Mouse (Mus musculus) lung, embryonic 16.5 days (tissue): Measurements from ENCODE around the gene Zp1. TPM values are rescaled to one million over a fixed set of nuclear protein-coding genes. Genes with fewer than 3 reads are reported as not detected.

Experiments
- ATAC-seq: fragments of 200-750 bp; cut with Nextera tagmentation; 2 replicates; pipeline ENCODE4 v1.8.0; 2017; ENCODE audit warnings: low read depth, mild to moderate bottlenecking, moderate library complexity
- H3K27ac ChIP-seq: fragments of 300-500 bp; sonication (generic); 2 replicates; pipeline ENCODE4 v1.5.1; 2014; ENCODE audit warnings: mild to moderate bottlenecking, control low read depth, low read length
- H3K27me3 ChIP-seq: fragments of 300-500 bp; sonication (generic); 2 replicates; pipeline ENCODE4 v1.6.1; 2014; ENCODE audit warnings: low read depth, low read length, mixed read lengths; ENCODE audit not compliant: control insufficient read depth, insufficient read depth
- H3K36me3 ChIP-seq: fragments of 300-500 bp; sonication (generic); 2 replicates; pipeline ENCODE4 v1.6.1; 2014; ENCODE audit warnings: low read length; ENCODE audit not compliant: control insufficient read depth, insufficient read depth
- H3K4me1 ChIP-seq: fragments of 300-500 bp; sonication (generic); replicated peaks from 2 replicates; pipeline ENCODE4 v1.6.1; 2014; ENCODE audit warnings: low read length, mixed read lengths; ENCODE audit not compliant: control insufficient read depth, insufficient read depth
- H3K4me2 ChIP-seq: fragments of 300-500 bp; sonication (generic); 2 replicates; pipeline ENCODE4 v1.6.1; 2014; ENCODE audit warnings: low read depth, low read length, control low read depth
- H3K4me3 ChIP-seq: fragments of 300-500 bp; sonication (generic); 2 replicates; pipeline ENCODE4 v1.5.1; 2014; ENCODE audit warnings: mild to moderate bottlenecking, low read length, control low read depth
- H3K9ac ChIP-seq: fragments of 300-500 bp; sonication (generic); 2 replicates; pipeline ENCODE4 v1.6.1; 2014; ENCODE audit warnings: low read length, control low read depth
- H3K9me3 ChIP-seq: fragments of 300-500 bp; sonication (generic); 2 replicates; pipeline ENCODE4 v1.6.1; 2016; ENCODE audit warnings: low read length; ENCODE audit not compliant: control insufficient read depth
- WGBS: fragments of 180-500 bp; shearing (Covaris S2); extraction: QIAGEN DNeasy Blood & Tissue Kit; methylation state at CpG from one replicate; pipeline ENCODE4 v1.1.7; 2014; 5-methylcytosine and 5-hydroxymethylcytosine counted together
- polyA plus RNA-seq: library from polyadenylated mRNA; unstranded; fragments of >200 nt; fragmentation: Nextera tagmentation; extraction: Ambion mirVana; gene quantifications from 2 replicates; pipeline ENCODE4 v1.2.1, GENCODE M21; 2015

Gene Zp1
- polyA plus RNA-seq, 1 experiment from 2014 or later = not detected

DNA sequence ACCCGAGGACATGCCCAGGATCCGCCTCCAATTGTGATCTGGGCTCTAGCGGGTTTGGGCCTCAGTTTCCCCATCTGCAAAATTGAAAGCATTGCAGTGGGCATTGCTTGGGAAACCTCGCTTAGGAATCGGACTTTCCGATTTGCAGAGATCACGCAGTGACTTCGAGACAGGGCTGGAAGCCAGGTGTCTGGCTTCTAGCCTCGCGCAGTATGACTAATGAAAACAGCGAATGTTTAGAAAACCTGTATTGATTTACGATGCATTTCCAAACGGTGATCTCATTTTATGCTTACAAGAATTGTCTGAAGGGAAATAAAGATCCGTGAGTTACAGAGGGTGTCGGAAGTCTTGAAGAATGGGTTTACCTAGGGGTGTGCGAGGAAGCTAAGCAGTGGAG, 24.7 kb downstream of the Zp1 start:
- H3K4me1 ChIP-seq = peaks cover 16% of the 10 kb centered on the region
- peak overlapping the region; percentile 93 for H3K9ac ChIP-seq
- H3K36me3 ChIP-seq = peaks cover 18% of the 10 kb centered on the region
- under 1% methylated on average over 16 of the region's 16 CpGs for WGBS
- peak overlapping the region; percentile 84 for H3K4me2 ChIP-seq
- no peak for ATAC-seq
- H3K27me3 ChIP-seq = no peaks in the 10 kb centered on the region
- no peaks in the 10 kb centered on the region for H3K9me3 ChIP-seq
- H3K27ac ChIP-seq = peak overlapping the region; percentile 93
- H3K4me3 ChIP-seq = peak overlapping the region; percentile 94

DNA sequence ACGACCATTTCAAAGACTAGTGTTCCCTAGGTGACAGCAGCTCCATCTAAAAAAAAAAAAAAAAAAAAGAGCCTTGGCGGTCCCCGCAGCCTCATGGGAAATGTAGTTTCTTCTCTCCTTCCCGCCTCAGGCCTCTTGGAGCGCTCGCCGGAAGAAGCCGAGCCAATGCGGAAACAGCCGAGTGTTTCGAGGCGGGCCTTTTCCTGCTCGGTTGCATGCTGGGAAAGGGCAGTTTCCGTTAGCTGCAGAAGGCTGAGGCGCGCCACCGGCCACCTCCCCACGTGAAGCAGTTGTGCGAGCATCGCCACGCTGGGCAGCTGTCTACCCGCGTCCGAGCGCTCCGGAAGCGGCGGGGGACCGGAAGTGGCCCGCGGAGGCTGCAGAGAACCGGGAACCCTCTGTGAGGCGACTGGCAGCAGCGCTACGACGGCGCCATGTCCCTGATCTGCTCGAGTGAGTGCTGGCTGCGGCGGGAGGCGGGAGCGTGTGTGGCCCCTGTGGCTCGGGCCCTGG, 25.4 kb downstream of the Zp1 start, which contains the start of gene Prpf19:
Gene Prpf19, plus strand, starts transcription at position 216 of the 513 bp plus-strand sequence.
- ATAC-seq = peak; percentile 97
- Histone ChIP-seq H3K9ac (peak within 1 kb of the TSS; percentile 93), H3K4me2 (peak within 1 kb of the TSS; percentile 84), H3K9me3 (no peaks in the 10 kb centered on the region), H3K4me3 (peak within 1 kb of the TSS; percentile 94), H3K27me3 (no peaks in the 10 kb centered on the region), H3K4me1 (peaks cover 16% of the 10 kb centered on the region), H3K27ac (peak within 1 kb of the TSS; percentile 93), H3K36me3 (peaks cover 13% of the 10 kb centered on the region)
- 0% methylated on average over 41 of the region's 43 CpGs for WGBS

DNA sequence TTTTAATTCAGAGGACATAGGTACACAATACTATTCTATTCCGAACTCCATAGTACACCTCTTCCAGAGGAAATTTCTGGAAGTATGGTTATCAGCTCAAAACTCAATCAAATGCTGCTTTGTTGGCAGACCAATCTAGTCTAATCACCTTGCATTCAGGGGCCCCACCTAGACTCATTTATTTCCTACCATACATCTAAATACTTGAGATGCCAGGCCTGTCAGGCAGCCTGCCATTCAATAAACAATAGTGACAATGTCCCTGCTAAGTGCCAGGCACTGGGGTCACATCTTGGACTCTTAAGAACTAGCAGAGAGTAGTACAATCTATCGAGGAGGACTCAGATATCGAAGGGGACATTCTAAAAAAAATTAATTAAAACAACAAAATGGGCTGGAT, 28.2 kb downstream of the Zp1 start:
- H3K9me3 ChIP-seq = no peaks in the 10 kb centered on the region
- H3K4me2 ChIP-seq = no peak overlapping the region
- no peak for ATAC-seq
- 72% methylated on average over 3 of the region's 3 CpGs for WGBS
- no peak overlapping the region for H3K27ac ChIP-seq
- H3K4me1 ChIP-seq = peaks cover 15% of the 10 kb centered on the region
- no peaks in the 10 kb centered on the region for H3K36me3 ChIP-seq
- H3K9ac ChIP-seq = no peak overlapping the region
- H3K27me3 ChIP-seq = no peaks in the 10 kb centered on the region
- H3K4me3 ChIP-seq = no peak overlapping the region

DNA sequence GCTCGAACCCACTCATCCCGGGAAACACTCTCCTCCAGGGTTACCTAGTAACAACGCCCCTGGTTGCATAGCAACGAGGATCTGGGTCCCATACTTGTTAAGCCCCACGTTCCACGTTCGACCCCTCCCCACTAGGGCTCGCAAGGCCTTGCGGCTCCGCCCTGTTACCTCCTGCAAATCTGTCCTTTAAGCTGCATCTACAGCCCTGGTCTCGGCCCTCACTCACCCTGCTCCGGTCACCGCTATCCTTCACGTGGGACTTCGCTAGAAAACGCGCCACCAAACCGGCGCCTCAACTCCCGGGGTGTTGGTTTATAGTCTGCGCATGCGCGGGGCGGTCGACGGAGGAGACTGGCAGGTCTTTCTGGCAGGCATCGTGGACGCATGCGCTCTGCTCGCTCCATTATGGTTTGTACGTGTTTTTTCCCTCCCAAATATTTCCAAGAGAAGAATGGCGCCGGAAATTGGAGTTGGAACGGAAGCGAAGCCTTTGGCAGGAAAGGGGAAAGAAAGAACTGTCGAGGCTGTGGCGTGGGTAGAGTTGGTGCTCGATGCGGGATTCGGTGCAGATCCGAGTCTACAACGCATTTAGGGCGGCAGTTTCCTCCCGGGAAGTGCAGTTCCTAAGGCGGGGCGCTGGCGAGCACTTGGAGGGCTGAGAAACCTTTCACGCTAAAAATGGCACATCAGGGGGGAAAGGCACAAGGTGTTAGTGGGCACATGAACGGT, 38.8 kb downstream of the Zp1 start, which contains the start of gene Tmem109:
Gene Tmem109, minus strand, starts transcription at position 576 of the 729 bp plus-strand sequence.
- H3K27ac ChIP-seq = peak within 1 kb of the TSS; percentile 93
- peak within 1 kb of the TSS; percentile 65 for H3K4me2 ChIP-seq
- H3K36me3 ChIP-seq = no peaks in the 10 kb centered on the region
- peaks cover 12% of the 10 kb centered on the region for H3K4me1 ChIP-seq
- H3K27me3 ChIP-seq = no peaks in the 10 kb centered on the region
- H3K4me3 ChIP-seq = peak within 1 kb of the TSS; percentile 55
- WGBS = under 1% methylated on average over 49 of the region's 49 CpGs
- peak within 1 kb of the TSS; percentile 64 for H3K9ac ChIP-seq
- ATAC-seq = peak; percentile 89
- 0 out of 2 replicates have a peak, but pooled peaks cover 4% of the 10 kb centered on the region for H3K9me3 ChIP-seq

DNA sequence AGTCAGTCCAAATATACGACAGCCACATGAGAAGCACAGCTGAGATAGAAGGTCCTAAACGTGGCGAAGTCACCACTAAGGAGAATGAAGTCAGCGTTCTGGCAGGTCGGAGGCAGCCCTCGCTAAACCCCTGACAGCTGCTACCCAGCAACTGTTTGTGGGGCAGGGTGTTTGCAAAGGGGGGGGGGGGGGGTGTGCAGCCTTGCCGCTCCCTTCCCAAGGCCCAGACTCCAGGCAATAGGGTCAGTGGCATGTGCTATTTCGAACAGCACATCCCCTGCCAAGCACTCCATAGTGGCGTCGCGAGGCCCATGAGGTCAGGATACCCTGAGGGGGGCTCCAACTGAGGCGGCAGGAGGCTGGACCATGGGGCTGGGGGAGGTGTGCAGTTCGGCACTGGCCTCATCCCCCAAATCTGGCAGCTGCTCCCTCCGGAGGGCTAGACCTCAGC, 39.4 kb downstream of the Zp1 start:
- WGBS = under 1% methylated on average over 14 of the region's 14 CpGs
- ATAC-seq = peak; percentile 61

DNA sequence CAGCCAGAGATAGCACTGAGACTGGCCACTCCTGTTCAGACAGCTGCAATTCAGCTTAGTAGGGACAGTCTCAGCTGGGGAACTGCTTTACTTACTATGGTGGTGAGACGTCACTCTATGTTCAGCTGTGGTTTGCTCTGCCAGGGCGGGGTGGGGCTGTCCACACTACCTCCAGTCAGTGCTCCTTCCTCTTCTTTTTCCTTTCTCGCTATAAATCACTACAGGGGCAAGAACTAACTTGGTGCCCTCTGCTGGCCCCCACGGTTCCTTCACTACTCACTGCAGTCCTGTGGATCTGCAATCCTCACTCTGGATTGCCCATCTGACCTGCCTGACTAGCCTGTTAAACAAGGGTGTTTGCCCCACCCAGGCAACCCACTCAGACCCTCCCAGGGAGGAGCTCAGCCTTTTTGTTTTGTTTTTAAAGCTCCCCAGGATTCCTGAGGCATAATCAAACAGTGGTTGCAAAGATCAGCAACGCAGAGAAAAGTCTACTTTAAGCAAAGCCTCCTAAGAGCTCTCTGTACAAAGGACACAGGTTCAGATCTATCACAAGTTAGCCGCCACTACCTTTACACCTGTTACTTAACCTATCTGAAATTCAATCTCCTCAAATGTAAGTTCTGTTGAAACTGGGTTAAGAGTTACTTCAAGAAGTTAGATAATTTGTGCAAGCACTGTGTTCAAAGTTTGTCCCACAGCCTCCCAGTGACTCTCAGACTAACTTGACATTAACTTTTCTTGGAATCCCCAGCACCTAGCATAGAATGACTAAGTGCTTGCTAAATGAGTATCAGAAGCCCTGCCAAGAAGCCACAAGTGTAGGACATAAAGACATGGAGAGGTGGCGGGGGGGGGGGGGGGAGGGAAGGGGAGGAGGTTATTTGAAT, 40.1 kb downstream of the Zp1 start:
- peak overlapping the region; percentile 93 for H3K27ac ChIP-seq
- peak overlapping the region; percentile 55 for H3K4me3 ChIP-seq
- H3K9ac ChIP-seq = peak overlapping the region; percentile 64
- peak; percentile 44 for ATAC-seq
- H3K4me2 ChIP-seq = peak overlapping the region; percentile 65
- no peaks in the 10 kb centered on the region for H3K27me3 ChIP-seq
- WGBS = 33% methylated on average over 6 of the region's 7 CpGs
- H3K4me1 ChIP-seq = peaks cover 12% of the 10 kb centered on the region
- no peaks in the 10 kb centered on the region for H3K36me3 ChIP-seq
- 0 out of 2 replicates have a peak, but pooled peaks cover 4% of the 10 kb centered on the region for H3K9me3 ChIP-seq

More for the DNA sequence above, 39.4 kb downstream of the Zp1 start:
- Histone ChIP-seq H3K27me3 (no peaks in the 10 kb centered on the region), H3K9ac (peak overlapping the region; percentile 64), H3K4me1 (peaks cover 12% of the 10 kb centered on the region), H3K27ac (peak overlapping the region; percentile 93), H3K4me2 (peak overlapping the region; percentile 65), H3K9me3 (0 out of 2 replicates have a peak, but pooled peaks cover 4% of the 10 kb centered on the region), H3K4me3 (peak overlapping the region; percentile 55), H3K36me3 (no peaks in the 10 kb centered on the region)

DNA sequence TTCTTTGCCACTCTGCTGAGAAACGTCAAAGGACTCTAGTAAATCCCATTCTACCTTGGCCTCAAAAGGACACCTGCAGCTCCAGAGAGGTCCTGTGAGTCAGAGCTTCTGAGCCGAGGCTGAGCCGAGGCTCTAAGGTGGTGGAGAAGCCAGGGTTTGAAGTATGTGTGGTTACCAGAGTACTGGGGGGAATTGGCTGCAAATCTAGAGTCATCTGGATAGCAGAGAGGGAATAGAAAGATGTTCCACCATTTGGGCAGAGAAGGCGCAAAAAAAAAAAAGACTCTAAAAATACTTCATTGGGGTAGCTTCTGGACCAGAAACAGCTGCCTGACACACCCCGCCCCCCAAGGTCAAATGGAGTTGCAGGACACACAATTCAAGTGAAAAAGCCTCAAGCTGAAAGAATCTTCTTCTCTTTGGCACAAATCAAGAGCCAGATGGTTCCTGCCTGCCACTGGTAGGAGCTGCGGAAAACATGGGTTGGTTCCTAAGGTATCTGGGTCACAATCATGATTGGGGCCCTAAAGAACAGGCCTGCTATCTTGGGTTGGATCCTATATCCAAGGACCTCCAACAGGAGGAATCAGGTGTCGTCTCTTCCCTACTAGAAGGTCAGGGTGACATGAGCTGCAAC, 42.1 kb downstream of the Zp1 start:
- no peak overlapping the region for H3K27ac ChIP-seq
- no peak overlapping the region for H3K4me3 ChIP-seq
- 84% methylated on average over 7 of the region's 7 CpGs for WGBS
- H3K36me3 ChIP-seq = peaks cover 9% of the 10 kb centered on the region
- H3K27me3 ChIP-seq = no peaks in the 10 kb centered on the region
- H3K4me1 ChIP-seq = peaks cover 12% of the 10 kb centered on the region
- H3K4me2 ChIP-seq = no peak overlapping the region
- no peak for ATAC-seq
- no peaks in the 10 kb centered on the region for H3K9me3 ChIP-seq
- no peak overlapping the region for H3K9ac ChIP-seq

DNA sequence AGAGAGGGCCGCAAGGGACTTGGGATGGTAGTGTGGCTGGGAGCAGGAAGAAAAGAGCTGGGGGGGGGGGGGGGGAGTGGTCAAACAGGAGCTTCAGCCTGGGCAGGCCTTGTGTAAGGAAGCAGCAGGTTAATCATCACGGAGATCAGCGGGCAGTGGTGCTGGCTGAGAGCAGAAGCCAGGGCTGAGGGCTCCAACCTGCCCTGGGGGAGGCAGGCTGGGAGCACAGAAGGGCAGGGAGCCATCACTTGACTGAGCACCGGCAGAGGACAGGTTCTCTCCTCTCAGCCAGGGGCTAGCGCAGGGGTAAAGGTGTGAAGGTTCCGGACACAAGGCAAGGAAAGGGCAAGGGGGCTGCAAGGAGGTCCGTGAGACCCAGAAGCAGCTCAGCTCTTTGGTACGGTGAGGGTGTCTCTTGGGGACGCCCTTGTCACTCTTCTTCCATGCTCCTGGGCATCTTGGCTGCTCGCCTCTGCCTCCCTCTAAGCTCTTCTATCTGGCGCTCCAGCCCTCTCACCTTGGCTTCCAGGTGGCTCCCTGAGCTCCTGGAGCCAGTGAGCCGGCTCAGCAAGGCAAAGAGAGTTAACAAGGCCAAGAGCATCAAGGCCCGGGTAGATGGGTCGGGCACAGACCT, 49.0 kb downstream of the Zp1 start:
- ATAC-seq = no peak
- Histone ChIP-seq H3K36me3 (peaks cover 29% of the 10 kb centered on the region), H3K4me2 (no peak overlapping the region), H3K4me3 (no peak overlapping the region), H3K9ac (no peak overlapping the region), H3K9me3 (no peaks in the 10 kb centered on the region), H3K27ac (peak overlapping the region; percentile 84), H3K4me1 (peaks cover 26% of the 10 kb centered on the region), H3K27me3 (no peaks in the 10 kb centered on the region)
- 77% methylated on average over 14 of the region's 14 CpGs for WGBS
